Mouse (Mus musculus) midbrain, embryonic 15.5 days (tissue): Measurements from ENCODE around the gene Bsn. TPM values are rescaled to one million over a fixed set of nuclear protein-coding genes. Genes with fewer than 3 reads are reported as not detected.

Experiments used
- ATAC-seq: fragments of 200-750 bp; cut with Nextera tagmentation; replicated peaks from 2 replicates; pipeline ENCODE4 v1.8.0; 2017; ENCODE audit warnings: moderate TSS enrichment
- H3K27ac ChIP-seq: fragments of 300-500 bp; sonication (generic); 2 replicates; pipeline ENCODE4 v1.5.1; 2015; ENCODE audit warnings: mild to moderate bottlenecking, inconsistent platforms
- H3K27me3 ChIP-seq: fragments of 300-500 bp; sonication (generic); replicated peaks from 2 replicates; pipeline ENCODE4 v1.6.1; 2015; ENCODE audit warnings: inconsistent platforms
- H3K36me3 ChIP-seq: fragments of 300-500 bp; sonication (generic); replicated peaks from 2 replicates; pipeline ENCODE4 v1.6.1; 2015; ENCODE audit warnings: inconsistent platforms
- H3K4me1 ChIP-seq: fragments of 300-500 bp; sonication (generic); 2 replicates; pipeline ENCODE4 v1.6.1; 2015; ENCODE audit warnings: inconsistent platforms
- H3K4me2 ChIP-seq: fragments of 300-500 bp; sonication (generic); 2 replicates; pipeline ENCODE4 v1.6.1; 2015; ENCODE audit warnings: inconsistent platforms, mild to moderate bottlenecking, moderate library complexity
- H3K4me3 ChIP-seq: fragments of 300-500 bp; sonication (generic); 2 replicates; pipeline ENCODE4 v1.5.1; 2015; ENCODE audit warnings: mild to moderate bottlenecking, inconsistent platforms
- H3K9ac ChIP-seq: fragments of 300-500 bp; sonication (generic); 2 replicates; pipeline ENCODE4 v1.6.1; 2015; ENCODE audit warnings: mild to moderate bottlenecking, inconsistent platforms
- H3K9me3 ChIP-seq: fragments of 300-500 bp; sonication (generic); 2 replicates; pipeline ENCODE4 v1.6.1; 2016; ENCODE audit warnings: inconsistent platforms
- WGBS: fragments of 180-500 bp; shearing (Covaris S2); methylation state at CpG from one replicate; pipeline ENCODE4 v1.1.7; 2015; ENCODE audit warnings: mixed read lengths; 5-methylcytosine and 5-hydroxymethylcytosine counted together
- polyA plus RNA-seq: library from polyadenylated mRNA; unstranded; fragments of >200 nt; fragmentation: Nextera tagmentation; extraction: Ambion mirVana; gene quantifications from 2 replicates; pipeline ENCODE4 v1.2.1, GENCODE M21; 2015

The Bsn gene
- polyA plus RNA-seq, 1 experiment from 2014 or later = 11.1 TPM

DNA sequence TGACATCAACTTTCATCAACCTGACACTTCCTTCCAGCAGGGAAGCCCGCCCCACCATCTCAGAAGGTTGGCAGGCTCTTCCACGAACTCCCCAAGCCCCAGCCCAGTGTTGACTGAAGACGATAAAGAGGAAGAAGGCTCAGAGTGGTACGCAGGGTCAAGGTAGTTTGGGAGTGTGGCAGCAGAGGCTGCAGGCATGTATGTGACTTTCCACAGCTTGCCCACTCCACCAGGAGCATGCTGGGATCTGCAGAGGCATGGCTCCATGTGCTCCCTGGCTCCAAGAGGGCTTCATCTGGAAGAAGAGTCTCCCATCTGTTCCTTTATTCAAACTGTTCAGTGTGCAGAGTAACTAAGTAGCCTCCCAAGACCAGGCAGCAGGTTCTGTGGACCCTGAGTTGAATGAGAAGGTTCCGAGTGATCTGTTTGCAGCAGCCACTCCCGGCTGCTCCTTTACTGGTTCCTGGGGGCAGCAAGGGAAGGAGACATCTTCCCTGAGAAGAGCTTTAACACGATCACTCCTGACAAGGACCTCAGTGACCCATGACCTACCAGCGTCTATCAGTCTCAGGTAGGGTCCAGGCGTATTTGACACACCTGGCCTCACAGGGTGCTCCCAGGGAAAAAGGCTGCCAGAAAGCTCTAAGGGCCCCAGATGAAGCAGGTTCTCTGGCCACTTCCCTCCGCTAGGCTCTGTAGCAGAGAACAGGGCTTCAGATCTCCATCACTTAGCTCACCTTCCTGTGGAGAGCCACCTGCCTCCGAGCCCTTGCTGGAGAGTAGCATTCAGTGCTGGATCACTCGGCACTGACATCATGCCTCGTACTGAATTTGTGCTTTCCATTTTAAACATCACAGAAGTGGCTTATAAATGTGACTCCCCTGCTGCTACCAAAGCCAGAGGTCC, 60.9 kb downstream of the Bsn start:
- Histone ChIP-seq H3K27ac (no peak overlapping the region), H3K27me3 (no peaks in the 10 kb centered on the region), H3K36me3 (0 out of 2 replicates have a peak, but pooled peaks cover 6% of the 10 kb centered on the region), H3K9me3 (no peaks in the 10 kb centered on the region), H3K4me3 (no peak overlapping the region), H3K4me1 (no peaks in the 10 kb centered on the region), H3K4me2 (no peak overlapping the region), H3K9ac (no peak overlapping the region)
- 87% methylated on average over 13 of the region's 13 CpGs for WGBS
- no peak for ATAC-seq

DNA sequence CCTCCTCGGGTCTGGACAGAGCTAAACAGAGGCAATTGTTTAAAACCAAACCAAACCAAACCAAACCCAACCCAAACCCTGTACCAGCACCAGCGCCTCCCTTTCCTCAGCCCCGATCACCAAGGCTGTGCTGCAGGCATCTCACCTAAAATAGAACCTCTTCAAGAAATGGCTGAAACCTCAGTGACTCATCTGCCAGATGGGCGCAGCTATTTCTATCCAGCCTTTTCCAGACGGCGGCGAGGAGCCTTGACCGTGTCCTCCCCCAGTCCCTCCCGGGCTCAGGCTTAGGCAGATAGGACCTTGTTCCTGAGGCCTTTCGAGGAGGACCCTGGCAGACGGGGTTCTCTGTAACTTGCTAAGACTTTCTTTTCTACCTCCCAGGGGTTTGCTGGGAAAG, 61.9 kb downstream of the Bsn start:
- ATAC-seq = no peak
- no peak overlapping the region for H3K27ac ChIP-seq
- no peaks in the 10 kb centered on the region for H3K27me3 ChIP-seq
- no peak overlapping the region for H3K4me3 ChIP-seq
- 88% methylated on average over 11 of the region's 11 CpGs for WGBS
- H3K9me3 ChIP-seq = no peaks in the 10 kb centered on the region
- H3K4me2 ChIP-seq = no peak overlapping the region
- no peaks in the 10 kb centered on the region for H3K4me1 ChIP-seq
- H3K9ac ChIP-seq = no peak overlapping the region
- 0 out of 2 replicates have a peak, but pooled peaks cover 6% of the 10 kb centered on the region for H3K36me3 ChIP-seq

DNA sequence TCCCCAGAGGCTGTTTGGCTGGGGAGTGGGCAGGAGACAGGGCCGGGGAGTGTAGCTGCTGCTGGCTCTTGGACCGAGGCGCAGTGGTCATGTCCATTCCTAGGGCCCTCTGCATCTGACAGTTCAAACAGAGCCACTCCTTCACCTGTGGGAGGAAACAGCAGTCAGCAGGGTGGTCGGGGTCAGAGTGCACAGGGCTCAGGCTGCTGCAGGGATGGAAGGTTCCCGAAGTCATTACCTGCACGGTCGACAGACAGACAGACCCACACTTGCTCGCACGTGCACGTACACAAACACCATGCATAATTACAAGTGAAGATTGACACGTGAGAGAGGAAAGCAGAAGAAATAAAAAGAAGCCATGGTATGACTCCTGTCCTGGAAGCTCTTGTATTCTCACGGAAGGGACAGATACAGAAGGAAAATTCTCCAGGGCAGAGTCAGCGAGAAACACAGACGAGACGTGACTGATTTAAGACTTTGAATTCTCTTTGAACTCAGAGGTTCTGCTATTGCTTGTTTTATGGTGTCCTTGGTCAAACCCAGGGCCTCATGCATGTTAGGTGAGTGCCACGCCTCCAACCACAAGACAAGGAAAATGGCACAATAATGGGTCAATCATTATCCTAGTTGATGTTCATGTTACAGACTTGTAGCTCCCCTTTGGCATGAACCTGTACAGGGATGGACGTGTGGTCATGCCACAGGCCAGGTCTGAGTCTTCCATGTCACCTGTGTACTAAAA, 63.6 kb downstream of the Bsn start:
- 85% methylated on average over 17 of the region's 17 CpGs for WGBS
- no peaks in the 10 kb centered on the region for H3K4me1 ChIP-seq
- no peak for ATAC-seq

DNA sequence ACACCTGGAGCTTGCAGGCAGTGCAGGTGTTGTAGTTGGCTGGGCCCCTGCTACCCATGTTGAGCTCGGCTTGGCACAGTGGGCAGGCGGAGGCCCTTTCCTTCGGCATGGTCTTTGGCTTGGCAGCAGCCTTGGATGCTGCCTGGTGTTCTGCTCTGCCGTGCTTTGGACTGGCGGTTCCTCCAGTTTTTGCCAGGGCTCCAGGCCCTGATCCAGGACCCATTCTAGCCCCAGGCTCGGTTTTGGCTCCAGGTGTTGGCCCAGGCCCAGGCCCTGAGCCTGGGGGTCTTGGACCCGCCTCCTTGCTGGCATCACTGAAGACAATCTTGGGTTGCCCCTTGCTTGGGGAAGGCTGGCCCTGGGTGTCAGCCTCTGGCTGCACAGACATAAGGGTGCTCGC, 64.5 kb downstream of the Bsn start:
- H3K27ac ChIP-seq = no peak overlapping the region
- H3K4me3 ChIP-seq = no peak overlapping the region
- no peaks in the 10 kb centered on the region for H3K9me3 ChIP-seq
- H3K27me3 ChIP-seq = no peaks in the 10 kb centered on the region
- H3K4me1 ChIP-seq = no peaks in the 10 kb centered on the region
- WGBS = 89% methylated on average over 8 of the region's 8 CpGs
- H3K36me3 ChIP-seq = 0 out of 2 replicates have a peak, but pooled peaks cover 6% of the 10 kb centered on the region
- no peak overlapping the region for H3K4me2 ChIP-seq
- no peak for ATAC-seq
- H3K9ac ChIP-seq = no peak overlapping the region

More for the DNA sequence above, 63.6 kb downstream of the Bsn start:
- no peak overlapping the region for H3K4me3 ChIP-seq
- H3K9ac ChIP-seq = no peak overlapping the region
- H3K27ac ChIP-seq = no peak overlapping the region
- H3K9me3 ChIP-seq = no peaks in the 10 kb centered on the region
- H3K4me2 ChIP-seq = no peak overlapping the region
- 0 out of 2 replicates have a peak, but pooled peaks cover 6% of the 10 kb centered on the region for H3K36me3 ChIP-seq
- no peaks in the 10 kb centered on the region for H3K27me3 ChIP-seq

DNA sequence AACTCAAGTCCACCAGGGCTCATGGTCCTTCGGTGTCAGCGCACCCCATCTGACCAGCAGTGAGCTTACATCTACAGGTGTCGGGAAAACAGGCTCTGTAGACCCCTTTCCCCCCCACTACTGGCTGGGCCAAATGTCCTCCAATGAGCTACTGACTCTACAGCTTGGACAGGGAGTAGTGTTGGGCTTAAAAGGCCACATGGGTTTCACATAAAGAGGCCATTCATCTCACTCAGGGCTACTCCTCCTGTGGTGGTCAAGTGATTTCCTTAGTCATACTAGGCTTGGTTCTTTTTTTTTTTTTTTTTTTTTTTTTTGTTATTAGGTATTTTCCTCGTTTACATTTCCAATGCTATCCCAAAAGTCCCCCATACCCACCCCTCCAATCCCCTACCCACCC, 66.3 kb downstream of the Bsn start:
- H3K27ac ChIP-seq = no peak overlapping the region
- 93% methylated on average over 4 of the region's 4 CpGs for WGBS
- no peak for ATAC-seq
- no peak overlapping the region for H3K4me2 ChIP-seq
- no peak overlapping the region for H3K4me3 ChIP-seq
- no peaks in the 10 kb centered on the region for H3K9me3 ChIP-seq
- no peak overlapping the region for H3K9ac ChIP-seq
- 0 out of 2 replicates have a peak, but pooled peaks cover 6% of the 10 kb centered on the region for H3K36me3 ChIP-seq
- H3K27me3 ChIP-seq = no peaks in the 10 kb centered on the region
- no peaks in the 10 kb centered on the region for H3K4me1 ChIP-seq

DNA sequence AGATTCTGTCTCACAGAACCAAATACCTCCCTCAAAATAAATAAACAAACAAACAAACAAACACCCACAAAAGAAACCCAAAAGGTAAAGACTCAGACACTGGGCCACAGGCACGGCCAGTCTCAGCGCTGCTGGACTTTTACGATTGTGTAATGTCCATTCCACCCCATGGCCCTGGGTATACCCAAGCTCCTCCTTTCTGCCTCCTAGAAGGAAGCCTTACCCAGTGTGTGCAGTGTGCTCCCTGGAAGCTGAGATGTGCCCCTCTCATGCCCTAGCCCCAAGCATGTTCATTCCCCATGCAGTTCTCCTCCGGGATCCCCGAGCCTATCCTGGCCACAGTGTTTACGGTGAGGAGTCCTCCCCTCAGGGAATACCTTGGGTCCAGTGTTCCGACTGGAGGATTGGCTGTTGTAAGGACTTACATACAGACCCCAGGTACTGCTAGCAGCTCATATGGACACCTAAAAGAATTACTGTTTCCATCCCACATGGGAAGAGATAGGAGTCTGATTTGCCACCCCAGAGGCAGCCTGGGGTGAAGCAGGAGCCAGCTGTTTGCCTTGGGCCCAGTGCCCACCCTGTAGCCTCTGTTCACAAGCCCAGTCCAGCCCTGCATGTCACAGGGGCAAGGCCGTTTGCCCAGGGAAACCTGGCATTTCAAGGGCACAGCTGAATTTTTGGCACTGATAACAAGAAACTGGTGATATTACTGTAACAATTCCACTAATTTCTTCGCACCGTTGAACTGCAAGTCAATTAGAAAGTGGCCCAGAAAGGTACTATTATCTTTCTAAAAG, 68.8 kb downstream of the Bsn start:
- H3K4me1 ChIP-seq = no peaks in the 10 kb centered on the region
- no peaks in the 10 kb centered on the region for H3K9me3 ChIP-seq
- no peak overlapping the region for H3K9ac ChIP-seq
- no peaks in the 10 kb centered on the region for H3K27me3 ChIP-seq
- 85% methylated on average over 10 of the region's 10 CpGs for WGBS
- peaks cover 13% of the 10 kb centered on the region for H3K36me3 ChIP-seq
- no peak for ATAC-seq
- no peak overlapping the region for H3K4me2 ChIP-seq
- H3K4me3 ChIP-seq = no peak overlapping the region
- no peak overlapping the region for H3K27ac ChIP-seq

DNA sequence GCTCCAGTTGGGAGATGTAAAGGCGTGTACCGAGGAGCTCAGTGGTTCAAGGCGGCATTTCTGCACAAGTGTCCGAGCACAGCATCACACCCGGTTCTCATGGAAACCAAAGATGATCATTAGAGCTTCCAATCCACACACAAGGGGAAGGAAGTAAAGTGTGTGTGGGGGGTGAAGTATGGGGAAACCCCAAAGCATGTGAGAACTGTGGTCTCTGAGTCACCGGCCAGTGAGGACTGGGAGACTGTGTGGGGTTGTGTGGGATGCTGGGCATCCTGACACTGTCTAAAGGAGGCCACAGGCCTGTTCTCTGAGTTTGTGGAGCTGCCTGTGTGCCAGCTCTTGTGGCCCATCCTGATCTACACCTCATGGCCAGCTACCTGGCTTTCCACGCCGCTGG, 69.5 kb downstream of the Bsn start:
- Histone ChIP-seq H3K27me3 (no peaks in the 10 kb centered on the region), H3K4me1 (no peaks in the 10 kb centered on the region), H3K9me3 (no peaks in the 10 kb centered on the region), H3K27ac (no peak overlapping the region), H3K4me3 (no peak overlapping the region), H3K9ac (no peak overlapping the region), H3K36me3 (peaks cover 18% of the 10 kb centered on the region), H3K4me2 (no peak overlapping the region)
- 90% methylated on average over 8 of the region's 8 CpGs for WGBS
- no peak for ATAC-seq

DNA sequence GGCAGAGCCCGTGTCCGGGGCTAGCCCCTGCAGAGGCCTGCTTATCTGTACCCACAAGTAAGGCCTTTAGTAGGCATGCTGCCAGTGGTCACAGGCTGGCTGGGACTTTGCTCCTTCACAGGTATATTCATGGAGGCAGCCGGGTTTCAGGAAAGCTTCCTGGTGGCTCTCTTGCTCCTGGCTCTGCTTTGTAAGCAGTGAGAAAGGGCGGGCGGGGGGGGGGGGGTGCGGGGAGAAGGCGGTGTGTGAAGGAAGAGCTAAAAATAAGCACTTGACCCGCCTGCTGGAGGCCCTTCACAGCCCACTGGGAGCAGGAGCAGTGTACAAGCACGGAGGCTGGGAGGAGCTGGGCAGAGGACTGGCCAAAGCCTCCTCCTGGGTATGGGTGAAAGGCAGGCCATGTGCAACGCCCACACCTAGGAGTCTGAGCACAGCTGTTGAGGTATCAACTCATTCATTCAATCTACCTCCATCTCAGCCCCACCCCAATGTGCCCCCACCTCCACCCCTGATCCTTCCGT, 70.2 kb downstream of the Bsn start:
- Histone ChIP-seq H3K9ac (no peak overlapping the region), H3K27ac (no peak overlapping the region), H3K4me1 (no peaks in the 10 kb centered on the region), H3K4me3 (no peak overlapping the region), H3K9me3 (no peaks in the 10 kb centered on the region), H3K36me3 (peaks cover 20% of the 10 kb centered on the region), H3K4me2 (no peak overlapping the region), H3K27me3 (no peaks in the 10 kb centered on the region)
- 53% methylated on average over 11 of the region's 11 CpGs for WGBS
- ATAC-seq = no peak

DNA sequence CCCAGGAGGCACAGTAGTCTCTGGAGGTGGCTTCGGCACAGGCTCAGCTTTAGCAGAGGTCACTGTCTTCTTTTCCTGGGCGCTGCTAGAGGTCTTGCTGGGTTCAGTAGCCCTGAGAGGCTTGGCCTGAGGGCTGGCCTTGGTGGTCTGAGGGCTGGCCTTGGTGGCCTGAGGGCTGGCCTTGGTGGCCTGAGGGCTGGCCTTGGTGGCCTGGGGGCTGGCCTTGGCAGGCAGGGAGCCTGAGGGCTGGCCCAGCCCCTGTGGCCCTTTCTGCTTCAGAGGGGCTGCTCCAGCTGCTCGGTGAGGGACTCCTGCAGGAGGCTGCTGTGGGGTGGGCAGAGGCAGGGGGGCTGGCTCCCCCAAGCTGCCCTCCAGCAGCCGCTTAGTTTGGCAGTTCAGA, 73.0 kb downstream of the Bsn start:
- H3K9me3 ChIP-seq = no peaks in the 10 kb centered on the region
- no peak overlapping the region for H3K4me3 ChIP-seq
- no peak for ATAC-seq
- H3K4me1 ChIP-seq = no peaks in the 10 kb centered on the region
- no peak overlapping the region for H3K27ac ChIP-seq
- 58% methylated on average over 4 of the region's 4 CpGs for WGBS
- no peak overlapping the region for H3K9ac ChIP-seq
- peaks cover 34% of the 10 kb centered on the region for H3K36me3 ChIP-seq
- H3K27me3 ChIP-seq = no peaks in the 10 kb centered on the region
- no peak overlapping the region for H3K4me2 ChIP-seq

DNA sequence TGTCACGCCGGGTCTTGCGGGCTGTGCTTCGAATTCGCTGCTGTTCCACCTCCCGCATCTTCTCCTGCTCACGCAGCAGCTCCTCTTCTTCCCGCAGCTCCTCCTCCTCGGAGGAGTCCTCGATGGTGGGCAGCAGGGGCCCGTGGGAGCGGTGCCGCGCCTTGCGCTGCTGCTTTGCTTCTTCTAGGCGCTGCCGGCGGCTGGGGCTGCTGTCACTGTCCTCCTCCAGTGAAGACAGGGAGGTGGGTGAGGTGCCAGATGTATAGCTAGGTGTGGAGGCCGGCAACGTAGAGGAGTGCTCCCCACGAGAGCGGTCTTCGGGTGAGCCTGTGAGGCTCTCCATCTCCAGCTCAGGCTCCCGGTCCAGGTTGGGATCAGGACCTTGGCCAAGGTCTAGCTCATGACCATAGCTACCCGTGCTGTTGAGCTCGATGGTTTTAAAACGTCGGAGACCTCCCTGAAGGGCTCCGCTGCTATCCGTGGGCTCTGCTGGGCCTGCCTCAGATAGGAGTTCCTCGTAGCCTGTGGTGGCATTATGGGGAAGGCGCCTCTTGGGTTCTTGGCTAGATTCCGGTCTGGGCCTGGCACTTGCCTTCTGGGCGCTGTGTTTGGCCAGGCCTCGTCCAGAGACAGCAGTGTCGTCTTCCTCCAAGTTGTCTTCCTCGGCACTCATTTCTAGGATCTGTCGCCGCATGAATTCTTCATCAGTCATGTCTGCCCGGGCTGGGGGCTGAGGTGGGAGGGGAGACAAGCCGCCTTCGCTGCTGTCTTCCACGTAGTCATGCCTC, 74.7 kb downstream of the Bsn start:
- no peak for ATAC-seq
- Histone ChIP-seq H3K36me3 (peaks cover 34% of the 10 kb centered on the region), H3K4me1 (peaks cover 7% of the 10 kb centered on the region), H3K4me2 (no peak overlapping the region), H3K4me3 (no peak overlapping the region), H3K9ac (no peak overlapping the region), H3K9me3 (no peaks in the 10 kb centered on the region), H3K27ac (no peak overlapping the region), H3K27me3 (no peaks in the 10 kb centered on the region)
- 71% methylated on average over 43 of the region's 43 CpGs for WGBS

DNA sequence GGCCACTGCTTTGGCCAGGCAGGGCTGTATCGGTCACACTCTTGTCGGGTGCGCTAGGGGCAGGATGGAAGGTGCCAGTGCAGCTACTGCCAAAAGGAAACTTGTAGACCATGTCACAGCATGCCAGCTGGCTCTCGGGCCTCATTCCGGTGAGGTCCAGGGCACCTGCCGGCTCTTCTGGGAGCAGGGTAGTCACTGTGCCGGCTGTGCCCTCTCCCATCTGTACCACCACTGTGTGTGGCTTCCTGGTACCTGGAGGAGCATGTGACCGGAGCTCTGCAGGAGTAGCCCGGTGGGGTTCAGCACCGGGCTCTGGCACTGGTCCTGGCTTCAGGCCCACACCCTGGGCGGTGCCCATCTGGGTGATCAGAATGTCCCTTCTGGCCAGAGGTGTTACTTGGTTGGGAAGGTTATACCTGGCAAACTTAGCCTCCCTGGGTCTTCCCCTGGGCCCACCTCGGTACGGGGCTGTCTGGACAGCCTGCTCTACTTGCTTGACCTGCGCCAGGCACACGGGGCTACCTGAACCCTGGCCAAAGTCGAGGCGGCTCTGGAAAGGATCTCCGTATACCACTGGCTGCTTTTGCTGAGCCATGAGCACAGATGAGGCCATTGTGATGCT, 77.4 kb downstream of the Bsn start:
- 95% methylated on average over 18 of the region's 18 CpGs for WGBS
- Histone ChIP-seq H3K27ac (no peak overlapping the region), H3K27me3 (no peaks in the 10 kb centered on the region), H3K36me3 (peaks cover 34% of the 10 kb centered on the region), H3K9ac (no peak overlapping the region), H3K9me3 (no peaks in the 10 kb centered on the region), H3K4me2 (no peak overlapping the region), H3K4me1 (peaks cover 7% of the 10 kb centered on the region), H3K4me3 (no peak overlapping the region)
- ATAC-seq = no peak
